Mouse (Mus musculus): ENCODE measurements around the gene Cgref1.
A peak's percentile ranks its signal among the peaks of the same experiment; 100 is the strongest.

The Cgref1 gene

DNA sequence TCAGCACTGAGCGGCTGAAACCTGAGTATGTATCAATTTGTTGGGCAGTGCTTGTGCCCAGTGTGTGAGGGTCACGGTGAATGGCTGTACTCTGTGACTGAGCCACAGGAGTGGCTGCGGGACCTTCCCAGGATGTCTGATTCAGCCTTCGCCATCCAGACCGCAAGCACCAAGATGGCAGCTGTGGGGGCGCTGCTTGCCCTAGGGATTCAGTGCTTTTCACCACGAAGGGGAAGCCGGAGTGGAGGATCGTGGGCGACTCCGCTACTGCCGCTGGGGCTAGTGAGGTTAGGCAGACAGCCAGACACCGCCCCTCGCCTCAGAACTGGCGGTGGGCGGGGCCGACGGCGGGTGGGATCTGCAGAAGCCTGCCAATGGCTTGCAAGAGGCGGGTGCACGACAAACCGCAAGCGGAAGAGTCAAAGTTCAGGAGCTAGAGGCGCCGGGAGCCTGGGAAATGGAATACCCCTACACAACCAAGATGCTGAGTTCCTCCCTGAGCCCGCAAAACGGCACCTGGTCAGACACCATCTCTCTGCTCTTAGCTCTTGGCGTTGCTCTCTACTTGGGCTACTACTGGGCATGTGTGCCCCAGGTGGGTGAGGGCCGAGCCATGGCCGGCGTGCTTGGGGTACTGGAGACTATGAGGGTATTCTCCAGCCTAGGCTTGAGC lies 4.4 kb upstream of the Cgref1 start:
- DNase-seq, result peak; percentile 80

DNA sequence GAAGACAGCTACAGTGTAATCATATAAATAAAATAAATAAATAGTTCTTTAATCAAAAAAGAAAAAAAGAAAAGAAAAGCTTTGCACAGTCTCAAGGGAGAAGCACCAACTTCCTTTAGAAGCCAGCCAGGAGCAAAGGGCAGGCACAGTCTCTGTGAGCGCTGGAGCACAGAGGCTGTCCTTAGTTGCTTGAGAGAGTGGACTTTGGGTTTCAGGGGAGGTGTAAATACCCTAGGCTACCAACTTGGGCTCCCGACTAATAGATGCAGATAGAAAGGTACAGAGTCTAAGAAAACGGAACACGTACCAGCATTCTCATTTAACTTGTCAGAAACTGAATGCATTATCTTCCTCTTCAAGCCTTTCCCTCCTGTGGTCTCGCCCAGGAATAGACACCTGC lies 3.2 kb upstream of the Cgref1 start:
- DNase-seq, result no peak

DNA sequence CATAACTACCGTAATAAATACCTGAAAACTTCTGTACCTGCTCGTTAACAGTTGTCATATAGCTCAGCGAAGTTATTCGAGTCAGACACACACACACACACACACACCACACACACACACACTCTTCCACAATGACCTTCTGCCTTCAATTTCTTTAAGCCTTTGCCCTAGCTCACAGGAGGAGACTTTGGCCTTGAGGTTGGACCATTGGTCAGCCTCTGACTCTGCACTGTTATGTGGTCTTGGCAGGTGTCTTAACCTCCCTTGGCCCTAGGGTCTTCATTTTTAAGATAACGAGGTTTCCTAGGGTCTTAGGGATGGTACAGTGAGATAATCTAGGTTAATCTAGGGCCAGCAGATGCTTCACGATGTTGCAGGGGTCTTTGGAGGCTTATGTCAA lies 1.0 kb downstream of the Cgref1 start:
- DNase-seq, result no peak

DNA sequence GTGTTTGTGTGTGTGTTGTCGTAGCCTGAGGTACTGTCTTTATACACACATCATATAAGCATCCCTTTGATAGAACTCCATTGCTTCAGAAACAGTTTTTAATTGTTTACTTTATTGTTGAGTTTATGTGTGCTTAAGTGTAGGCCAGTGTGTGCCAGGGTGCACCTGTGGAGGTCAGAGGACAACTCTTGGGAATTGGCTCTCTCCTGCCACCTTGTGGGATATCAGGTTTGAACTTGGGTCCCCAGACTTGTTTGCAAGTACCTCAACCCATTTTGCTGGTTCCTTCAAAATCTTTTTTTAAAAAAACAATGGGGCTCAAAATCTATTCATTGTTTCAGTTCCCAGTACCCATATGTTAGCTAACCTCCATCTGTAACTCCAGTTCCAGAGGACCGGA lies 2.4 kb downstream of the Cgref1 start:
- no peak for DNase-seq

DNA sequence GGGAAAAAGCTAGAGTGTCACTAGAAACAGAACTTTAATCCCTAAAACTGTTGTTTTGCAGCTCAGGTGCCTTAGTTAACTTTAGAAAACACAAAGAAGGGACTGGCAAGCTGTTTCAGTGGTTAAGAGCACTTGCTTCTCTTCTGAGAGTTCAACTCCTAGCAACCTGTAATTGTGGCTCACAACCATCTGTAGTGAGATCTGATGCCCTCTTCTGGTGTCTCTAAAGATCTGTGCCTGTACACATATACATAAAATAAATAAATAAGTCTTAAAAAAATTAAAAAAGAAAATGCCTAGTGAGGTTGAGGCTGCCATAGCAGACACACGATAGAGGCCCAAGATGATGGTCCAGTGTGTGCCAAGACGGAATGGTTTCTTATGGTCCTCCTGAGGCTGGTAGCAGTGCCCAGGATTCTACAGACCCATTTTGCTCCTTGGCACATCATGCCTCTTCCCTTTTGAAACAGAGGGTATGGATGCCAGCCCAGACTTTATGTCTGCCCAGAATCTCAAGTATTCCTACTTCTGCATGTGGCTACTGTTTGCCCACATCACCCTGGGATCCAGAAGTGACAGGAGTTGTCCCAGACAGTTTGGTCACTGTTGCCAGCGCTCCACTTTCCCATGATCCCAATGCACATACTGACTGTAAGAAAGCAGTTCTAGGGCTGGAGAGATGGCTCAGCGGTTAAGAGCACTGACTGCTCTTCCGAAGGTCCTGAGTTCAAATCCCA lies 10.5 kb downstream of the Cgref1 start:
- DNase-seq, result no peak

DNA sequence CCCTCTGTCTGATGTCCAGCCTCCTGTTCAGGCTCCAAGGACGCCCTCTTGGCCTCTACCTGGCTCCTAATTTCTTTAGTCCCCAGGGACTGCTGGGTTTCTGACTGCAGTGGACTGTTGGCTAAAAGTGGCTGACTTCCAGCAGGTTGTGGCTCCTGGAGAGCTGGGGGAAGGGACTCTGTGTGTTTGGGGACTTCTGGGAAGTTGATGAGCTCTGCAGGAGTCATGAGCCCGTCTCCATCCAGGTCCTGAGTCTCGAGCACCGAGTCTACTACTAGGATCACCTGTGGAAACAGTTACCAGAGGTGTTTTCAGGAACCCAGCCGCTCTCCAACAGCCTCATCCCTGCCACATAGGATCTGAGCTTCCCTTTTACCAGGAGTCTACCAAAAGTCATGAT lies 11.7 kb downstream of the Cgref1 start:
- DNase-seq, result no peak

DNA sequence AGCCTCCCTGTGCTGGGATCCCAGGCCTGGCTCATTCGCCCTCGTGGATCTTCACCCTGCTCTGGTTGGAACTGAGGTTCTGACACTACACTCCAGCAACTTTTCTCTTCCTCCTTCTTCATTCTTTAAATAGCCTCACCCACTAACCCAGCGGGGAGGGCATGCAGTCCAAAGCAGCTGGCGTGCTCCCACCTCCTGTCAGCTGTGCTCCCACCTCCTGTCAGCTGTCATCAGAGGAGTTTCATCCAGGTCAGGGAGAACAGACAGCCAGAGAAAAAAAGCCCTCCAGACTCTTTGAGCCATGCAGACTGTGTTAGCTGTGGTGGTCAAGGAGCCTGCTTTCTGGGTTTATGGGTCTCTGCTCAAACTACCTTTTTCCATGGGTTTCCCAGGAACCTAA lies 14.0 kb downstream of the Cgref1 start:
- no peak for DNase-seq

DNA sequence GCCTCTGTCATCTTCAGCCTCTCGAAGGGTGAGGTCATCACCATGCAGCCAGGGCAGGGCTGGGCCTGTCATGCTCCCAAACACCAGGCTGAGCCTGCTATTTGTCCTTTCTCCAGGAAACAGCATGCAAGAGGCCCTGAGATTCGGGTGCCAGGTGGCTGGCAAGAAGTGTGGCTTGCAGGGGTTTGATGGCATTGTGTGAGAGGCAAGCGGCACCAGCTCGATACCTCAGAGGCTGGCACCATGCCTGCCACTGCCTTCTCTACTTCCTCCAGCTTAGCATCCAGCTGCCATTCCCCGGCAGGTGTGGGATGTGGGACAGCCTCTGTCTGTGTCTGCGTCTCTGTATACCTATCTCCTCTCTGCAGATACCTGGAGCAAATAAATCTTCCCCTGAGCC lies 14.5 kb downstream of the Cgref1 start:
- no peak for DNase-seq

DNA sequence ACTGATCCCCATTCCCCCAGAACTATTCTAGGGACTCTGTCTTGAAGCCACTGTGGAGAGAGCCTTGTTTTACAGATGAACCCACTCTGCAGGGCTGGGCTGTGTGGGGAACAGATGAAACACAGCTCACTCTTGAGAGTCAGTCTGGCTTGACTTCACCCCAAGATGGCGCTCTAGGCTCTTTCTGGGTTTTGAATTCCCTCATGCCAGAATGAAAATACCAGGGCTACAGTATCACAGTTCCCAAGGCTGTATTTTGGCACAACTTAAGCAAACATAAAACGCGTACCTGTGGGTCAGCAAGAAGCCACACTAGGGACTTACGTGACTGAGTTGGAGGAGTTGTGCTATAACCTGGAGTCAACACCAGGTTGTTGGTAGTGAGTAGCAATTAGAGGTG lies 15.3 kb downstream of the Cgref1 start:
- peak; percentile 67 for DNase-seq

DNA sequence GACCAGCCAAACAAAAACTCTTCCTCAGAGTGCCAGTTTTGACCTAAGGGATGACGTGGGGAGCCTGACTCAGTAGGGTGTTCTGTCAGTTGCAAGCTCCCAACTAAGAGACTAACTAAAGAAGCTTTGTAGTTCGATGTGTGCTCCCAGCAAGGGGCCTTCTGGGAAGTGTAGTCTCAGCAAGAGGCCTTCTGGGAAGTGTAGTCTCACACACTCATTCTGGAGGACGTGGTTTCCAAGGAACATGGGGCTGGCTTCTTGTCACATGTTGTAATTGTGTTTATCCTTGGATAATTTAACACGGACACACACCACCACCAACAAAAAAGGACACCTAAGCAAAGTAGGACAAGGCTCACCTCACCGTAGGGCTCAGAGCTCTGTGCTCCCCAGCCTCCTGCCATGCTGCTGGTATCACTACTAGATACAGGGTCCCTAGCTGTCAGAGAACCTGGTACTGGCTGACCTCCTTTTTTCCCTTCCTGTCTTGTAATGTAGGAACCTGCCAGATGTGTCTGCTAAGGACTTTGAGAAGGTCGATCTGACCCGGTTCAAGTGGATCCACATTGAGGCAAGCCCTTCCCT lies 17.4 kb downstream of the Cgref1 start:
- DNase-seq, result no peak

DNA sequence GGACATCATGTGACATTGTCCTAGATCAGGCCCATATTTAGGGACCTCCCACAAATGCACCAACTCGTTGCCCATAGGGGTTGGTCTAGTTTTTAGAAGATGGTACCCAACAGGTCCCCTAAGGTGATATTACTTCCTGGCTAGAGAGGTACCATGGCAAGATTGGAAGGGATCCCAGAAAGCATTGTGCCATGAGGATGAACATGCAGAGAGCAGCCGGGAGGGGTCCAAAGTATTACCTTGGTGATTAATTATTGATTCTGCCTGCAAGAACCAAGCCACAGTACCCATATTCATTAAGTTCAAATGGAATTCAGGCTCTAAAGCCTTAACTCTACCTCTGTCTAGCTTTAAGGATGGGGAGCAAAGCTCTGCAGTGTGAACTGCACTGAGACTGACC lies 19.3 kb downstream of the Cgref1 start:
- no peak for DNase-seq

DNA sequence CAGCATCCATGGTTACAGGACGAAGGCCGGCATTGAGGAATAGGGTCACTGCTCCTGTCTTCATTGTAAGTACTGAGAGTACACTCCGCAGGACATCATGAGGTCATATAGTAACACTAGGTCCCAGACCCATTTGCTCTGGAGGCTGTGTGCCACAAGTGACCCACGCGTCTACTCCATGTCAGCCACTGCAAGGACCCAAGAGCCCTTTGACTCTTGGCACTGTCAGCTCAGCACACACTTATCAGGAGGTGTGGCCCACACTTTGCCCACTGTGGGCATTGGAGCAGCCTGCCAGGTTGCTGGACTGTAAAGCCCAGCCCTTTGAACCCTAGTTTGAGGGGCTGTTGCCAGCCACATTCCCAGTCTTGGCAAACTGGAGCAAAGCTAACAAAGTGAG lies 20.2 kb downstream of the Cgref1 start:
- no peak for DNase-seq

DNA sequence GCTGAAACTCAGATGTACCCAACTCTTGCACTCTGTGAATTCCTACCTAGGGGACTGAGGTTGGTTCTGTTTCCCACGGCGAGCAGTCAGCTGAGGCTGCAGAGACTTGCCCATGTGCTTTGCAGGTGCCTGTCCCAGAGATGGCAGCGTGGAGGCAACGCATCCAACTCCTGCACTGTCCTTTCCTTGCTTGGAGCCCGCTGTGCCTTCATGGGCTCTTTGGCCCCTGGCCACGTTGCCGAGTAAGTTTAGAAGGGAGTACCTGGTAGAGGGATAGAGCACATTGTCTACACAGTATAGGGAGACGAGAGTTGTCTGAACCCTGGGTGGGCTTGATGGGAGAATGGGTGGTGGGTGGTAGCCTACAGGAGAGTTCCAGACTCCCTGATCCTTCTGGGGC lies 20.8 kb downstream of the Cgref1 start:
- DNase-seq, result no peak

DNA sequence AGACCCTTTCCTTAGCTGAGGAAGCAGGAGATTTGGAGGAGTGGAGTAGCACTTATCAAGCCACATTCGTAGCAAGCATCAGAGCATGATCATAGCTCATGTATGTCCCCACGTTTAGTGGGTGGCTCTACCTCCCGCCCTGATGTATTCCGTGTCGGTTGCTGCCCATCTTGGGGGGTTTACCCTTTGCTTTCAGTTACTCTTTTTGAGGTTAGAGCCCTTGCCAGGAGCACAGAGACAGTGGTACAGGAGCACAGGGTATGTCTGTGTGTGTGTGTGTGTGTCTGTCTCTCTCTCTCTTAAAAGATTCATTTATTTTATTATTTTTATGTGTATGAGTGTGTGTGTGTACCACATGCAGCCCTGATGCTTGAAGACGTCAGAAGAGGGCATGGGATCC lies 22.3 kb downstream of the Cgref1 start:
- no peak for DNase-seq

DNA sequence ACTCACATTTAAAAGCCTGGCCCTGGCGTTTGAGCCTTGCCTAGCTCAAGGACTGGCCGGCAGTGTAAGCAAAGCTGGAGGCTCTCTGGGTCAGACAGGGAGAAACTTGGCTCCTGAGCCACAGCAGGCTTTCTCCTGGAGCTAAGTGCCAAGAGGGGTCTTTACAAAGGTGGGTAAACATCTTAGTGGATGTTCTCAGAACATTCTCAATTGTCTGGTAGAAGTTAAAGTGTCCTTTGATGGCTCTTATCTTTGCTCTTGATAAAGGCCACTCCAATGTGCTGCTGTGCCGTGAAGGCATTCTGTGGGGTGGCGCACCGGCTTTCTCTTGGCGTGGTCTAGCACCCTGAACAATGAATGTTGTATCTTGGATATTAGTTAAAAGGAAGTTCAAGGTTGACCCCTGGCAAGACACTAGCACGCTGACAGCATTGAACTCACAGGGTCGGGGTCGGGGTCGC lies 22.8 kb downstream of the Cgref1 start:
- no peak for DNase-seq

DNA sequence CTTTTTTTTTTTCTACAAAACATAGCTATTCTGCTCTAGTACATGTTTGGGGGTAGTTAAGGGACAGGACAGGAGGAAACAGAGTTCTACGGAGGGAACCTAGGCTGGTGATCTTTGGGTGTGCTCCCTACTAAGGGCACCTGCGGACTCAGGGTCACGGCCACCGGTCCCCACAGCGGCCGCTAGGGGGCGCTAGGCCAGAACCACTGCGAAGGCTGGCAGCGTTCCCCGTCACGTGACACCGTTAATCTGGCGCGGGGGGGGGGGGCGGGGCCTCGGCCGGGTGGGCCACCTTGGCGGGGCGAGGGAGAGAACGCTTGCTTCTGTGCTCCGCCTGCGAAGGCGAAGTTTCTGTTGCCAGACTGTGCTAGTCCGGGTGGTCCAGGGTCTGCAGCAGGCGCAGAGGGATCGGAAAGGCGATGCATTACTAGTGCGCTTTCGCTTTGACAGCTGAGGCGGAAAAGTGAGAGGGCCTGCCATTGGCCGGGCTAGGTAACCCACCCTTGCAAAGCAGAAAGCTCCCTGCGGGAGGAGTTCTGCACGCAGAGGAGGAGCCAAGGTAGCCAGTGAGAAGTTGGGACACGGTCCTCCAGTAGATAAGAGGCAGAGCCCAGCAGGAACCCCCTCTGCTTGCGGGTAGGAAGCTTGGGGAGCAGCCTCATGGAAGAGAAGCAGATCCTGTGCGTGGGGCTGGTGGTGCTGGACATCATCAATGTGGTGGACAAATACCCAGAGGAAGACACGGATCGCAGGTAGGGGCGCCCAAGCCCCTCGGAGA lies 23.9 kb downstream of the Cgref1 start, which contains the start of gene Khk:
Gene Khk, plus strand, starts transcription at position 176 of the 778 bp plus-strand sequence.
- DNase-seq, result peak; percentile 92

DNA sequence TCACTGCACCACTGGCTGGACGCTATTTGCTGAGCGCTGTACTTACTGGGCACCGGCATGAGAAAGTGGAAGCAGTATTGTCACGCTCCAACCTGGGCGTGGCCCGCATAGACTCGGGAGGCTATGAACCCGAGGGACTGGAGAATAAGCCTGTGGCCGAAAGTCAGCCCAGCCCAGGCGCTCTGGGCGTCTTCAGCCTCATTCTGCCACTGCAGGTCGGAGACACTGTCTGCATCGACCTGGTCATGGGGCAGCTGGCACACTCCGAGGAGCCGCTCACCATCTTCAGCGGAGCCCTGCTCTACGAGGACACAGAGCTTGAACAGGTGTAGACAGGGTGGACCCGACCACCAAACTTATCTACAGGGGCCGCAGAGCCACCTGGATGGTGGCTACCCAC lies 24.8 kb downstream of the Cgref1 start:
- DNase-seq, result no peak

DNA sequence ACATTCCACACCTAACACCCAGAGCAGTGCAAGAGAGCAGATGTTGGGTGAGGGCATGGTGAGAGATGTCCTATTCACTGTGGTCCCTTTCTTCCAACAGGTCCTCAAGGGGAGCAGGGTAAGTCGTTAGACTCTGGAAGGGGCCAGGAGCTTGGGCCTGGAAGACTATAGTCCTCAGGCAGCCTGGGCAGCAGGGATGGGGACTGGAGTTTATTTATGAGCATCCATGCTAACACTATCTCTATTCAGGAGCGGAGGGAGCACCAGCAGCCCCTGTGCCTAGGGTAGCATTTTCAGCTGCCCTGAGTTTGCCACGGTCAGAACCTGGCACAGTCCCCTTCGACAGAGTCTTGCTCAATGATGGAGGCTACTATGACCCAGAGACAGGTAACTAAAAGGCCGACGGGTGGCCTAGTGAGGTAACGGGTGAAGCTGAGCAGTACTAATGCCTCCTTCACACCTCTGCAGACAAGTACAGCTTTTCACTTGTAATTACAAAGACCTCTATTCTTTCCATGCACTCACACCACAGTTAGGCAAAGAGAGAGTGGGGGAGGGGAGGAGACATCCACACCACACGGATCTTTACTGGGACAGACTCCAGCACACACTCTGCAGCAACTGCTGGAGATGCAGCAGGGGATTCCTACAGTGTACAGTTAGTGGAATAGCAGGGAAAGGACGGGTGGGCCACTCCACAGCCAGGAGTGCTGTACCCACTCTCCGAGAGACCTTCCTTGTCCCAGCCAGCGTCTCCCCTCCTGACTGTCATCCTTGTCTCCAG lies 25.4 kb downstream of the Cgref1 start:
- DNase-seq, result no peak

DNA sequence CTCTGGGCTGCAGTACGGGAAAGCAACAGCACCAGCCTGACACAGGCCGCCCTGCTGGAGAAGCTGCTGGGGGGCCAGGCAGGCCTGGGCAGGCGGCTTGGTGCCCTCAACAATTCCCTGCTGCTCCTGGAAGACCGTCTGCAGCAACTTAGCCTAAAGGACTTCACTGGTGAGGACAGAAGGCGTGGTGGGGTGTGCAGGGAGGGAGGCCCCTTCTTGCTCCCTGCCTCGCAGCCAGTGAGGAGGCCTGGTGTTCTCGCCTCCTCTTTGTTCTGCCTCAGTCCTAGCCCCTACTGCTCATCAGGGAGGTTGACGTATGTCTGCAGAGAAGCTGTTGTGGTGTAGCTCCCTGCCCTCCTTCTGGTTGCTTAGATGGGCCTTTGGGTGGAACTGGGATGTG lies 26.7 kb downstream of the Cgref1 start:
- DNase-seq, result no peak

DNA sequence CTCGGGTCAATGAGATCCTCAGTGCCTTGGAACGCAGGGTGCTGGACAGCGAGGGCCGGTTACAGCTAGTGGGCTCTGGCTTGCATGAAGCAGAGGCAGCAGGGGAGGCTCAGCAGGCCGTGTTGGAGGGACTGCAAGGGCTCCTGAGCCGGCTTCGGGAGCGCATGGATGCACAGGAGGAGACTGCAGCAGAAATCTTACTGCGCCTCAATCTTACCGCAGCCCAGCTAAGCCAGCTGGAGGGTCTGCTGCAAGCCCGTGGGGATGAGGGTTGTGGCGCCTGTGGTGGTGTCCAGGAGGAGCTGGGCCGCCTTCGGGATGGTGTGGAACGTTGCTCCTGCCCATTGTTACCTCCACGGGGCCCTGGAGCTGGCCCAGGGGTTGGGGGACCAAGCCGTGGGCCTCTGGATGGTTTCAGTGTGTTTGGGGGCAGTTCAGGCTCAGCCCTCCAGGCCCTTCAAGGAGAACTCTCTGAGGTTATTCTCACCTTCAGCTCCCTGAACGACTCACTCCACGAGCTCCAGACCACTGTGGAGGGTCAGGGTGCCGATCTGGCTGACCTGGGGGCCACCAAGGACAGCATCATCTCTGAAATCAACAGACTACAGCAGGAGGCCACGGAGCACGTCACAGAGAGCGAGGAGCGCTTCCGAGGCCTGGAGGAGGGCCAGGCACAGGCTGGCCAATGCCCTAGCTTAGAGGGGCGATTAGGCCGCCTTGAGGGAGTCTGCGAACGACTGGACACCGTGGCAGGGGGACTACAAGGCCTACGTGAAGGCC lies 27.3 kb downstream of the Cgref1 start:
- DNase-seq, result no peak

DNA sequence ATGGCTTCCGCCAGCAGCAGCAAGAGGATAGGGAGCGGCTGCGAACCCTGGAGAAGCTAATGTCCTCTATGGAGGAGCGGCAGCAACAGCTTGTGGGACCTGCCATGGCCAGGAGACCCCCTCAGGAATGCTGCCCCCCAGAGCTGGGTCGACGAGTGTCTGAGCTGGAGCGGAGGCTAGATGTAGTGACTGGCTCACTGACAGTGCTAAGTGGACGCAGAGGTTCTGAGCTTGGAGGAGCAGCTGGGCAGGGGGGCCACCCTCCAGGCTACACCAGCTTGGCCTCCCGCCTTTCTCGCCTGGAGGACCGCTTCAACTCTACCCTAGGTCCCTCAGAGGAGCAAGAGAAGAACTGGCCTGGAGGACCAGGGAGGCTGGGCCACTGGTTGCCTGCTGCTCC lies 28.0 kb downstream of the Cgref1 start:
- DNase-seq, result no peak

DNA sequence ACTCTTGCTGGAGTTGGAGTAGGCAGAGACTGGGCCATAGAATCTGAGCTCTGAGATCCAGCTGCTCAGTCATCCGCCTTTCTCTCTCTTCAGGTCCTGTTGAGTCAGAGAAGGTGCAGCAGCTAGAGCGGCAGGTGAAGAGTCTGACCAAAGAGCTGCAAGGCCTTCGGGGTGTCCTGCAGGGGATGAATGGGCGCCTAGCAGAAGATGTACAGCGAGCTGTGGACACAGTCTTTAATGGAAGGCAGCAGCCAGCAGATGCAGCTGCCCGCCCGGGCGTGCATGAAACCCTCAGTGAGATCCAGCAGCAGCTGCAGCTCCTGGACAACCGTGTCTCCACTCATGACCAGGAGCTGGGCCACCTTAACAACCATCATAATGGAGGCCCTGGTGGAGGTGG lies 28.6 kb downstream of the Cgref1 start:
- no peak for DNase-seq

Measured in cerebellum, adult 11 months (tissue).